Mouse (Mus musculus) urinary bladder, postnatal 4 days (tissue): ENCODE measurements around the gene Slc9b1.

Source experiments
- DNase-seq, 2 experiments: peaks; one replicate each; pipeline ENCODE4 v3.0.0; 2021 to 2022; ENCODE audit warnings: low spot score in 2 of 2

Gene Slc9b1

DNA sequence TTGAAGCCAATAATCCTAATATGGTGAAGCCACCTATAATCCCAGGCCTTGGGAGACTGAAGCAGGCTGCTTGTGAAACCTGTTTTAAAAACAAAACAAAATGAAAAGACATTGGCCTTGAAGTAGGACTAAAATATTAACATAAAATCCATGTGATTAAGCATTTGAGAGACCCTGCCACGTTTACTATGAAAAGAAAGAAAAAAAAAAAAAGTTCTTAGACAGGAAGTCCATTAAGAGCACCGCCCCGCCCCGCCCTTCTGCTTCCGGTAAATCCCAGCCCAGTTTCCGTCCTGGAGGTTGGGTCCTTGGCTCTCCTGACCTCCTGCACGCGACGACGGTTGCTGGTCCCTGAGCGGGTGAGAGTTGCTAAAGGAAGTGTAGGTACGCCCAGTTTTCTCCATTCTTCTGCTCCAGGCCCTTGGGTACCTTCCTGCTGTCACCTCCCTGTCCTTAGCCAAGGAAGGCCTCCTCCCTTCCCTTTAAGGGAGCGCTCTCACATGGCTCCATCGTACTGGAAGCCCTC is at the start of gene Slc9b1:
Gene Slc9b1 (plus strand): TSS at position 291 of the 526 bp plus-strand sequence.
- DNase-seq: no peak

DNA sequence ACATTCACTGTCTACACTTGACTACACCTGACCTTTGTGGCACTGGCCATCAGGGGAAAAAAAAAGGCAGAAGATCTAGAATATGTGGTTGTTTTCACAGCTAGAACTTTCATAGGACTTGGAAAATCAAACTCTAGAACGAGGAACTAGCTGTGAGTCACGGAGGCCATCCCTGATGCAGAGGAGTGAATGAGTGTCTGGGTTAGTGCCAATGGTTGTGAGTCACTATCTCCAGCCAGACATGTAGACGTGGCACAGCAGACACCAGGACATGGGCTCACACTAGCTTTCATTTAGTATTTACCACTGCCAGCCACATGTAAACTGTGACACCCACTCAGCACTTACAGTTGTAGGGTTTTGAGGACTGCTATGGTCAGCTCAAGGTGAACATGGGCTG is 49.3 kb upstream of the Slc9b1 start:
- DNase-seq: no peak

DNA sequence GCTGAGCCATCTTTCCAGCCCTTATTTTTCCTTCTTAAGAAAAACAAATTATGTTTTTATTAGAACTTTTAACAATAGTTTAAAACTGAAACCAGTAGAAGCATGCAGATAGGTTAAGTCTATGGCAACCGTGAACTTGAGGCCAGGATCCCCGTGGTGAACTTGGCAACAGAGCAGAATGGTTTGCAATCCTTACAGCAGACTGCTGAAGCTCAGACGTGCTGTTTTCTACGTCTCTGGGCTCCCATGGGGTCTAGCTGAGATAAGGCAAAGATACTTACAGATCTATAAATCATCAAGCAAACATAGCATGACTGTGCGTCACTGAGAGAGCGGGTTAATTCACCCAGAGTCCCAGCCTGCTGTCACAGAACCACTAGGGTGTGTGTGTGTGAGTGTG is 47.7 kb upstream of the Slc9b1 start:
- DNase-seq: no peak

DNA sequence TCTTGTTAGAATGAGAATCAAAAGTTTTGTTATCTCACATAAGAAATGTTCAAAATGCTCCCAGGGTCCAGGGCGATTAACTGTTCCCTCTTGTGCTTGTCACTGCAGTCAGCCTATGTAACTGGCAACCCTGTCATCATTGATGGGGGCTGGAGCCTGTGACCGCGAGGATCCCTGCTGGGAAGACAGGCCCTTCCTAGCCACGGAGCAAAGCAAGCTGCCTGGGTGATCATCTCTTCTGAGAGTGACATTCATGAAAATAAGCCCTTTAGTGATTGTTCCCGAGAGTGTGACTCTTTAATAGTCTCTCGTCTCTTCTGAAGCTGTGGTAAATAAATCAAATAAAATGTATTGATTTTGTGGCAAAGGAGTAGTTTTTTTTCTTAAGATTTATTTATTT is 43.8 kb upstream of the Slc9b1 start:
- no peak for DNase-seq

DNA sequence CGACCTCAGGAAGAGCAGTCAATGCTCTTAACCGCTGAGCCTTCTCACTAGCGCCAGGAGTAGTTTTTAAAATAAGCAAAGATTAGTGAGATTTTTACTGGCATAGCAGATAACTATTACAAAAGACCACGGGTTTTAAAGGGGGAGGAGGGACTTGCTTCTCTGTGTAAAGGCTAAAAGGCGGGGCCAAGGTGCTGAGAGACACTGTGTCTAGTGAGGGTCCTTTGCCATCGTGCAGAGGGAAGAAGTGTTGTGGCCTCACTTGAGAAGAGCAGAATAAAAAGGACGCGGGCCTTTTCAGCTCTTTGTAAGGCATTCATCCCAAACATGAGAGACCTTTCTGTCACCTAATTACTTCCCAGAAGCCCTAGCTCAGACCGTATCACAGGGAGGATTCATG is 43.3 kb upstream of the Slc9b1 start:
- DNase-seq: no peak

DNA sequence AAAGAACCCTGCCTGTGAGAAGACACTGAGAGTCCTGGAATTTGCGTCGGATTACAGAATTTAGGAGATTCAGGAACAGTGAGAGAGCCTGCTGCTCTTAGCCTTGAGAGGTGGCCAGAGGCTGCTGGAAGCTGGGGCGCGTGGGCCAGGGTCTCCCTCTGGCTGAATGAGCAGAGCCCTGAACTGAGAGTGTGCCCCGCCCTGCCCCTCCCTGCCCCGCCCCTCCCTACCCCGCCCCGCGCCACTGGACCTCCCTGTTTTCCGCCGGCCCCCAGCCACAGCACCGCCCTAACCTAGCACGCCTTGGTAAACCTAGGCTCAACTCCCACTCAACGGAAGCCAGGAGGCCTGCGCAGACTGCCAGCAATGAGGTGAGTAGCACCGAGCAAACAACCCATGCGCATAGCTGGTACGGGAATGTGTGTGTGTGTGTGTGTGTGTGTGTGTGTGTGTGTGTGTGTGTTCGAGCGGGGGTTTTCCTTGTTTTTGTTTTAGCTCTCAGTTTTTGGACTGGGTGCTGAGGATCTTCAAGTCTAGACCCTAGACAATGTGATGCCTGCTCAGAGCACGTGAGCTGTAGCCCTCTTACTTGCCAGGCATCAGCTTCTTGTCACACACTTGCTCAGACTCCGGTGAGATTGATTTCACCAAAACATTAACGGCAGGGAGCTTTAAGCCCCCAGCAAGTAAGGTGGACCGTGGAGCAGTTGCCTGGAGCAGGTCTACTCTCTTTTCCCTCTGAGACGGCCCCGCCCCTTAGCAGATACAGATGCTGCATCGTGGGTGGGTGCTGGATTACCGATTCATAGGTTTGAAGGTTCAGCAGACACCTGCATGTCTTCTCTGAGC is 40.2 kb upstream of the Slc9b1 start, which contains the start of gene Slc9b2:
Gene Slc9b2 (plus strand): TSS at position 290 of the 849 bp plus-strand sequence.
- peak in 1 of 2 experiments; percentile 19 for DNase-seq

DNA sequence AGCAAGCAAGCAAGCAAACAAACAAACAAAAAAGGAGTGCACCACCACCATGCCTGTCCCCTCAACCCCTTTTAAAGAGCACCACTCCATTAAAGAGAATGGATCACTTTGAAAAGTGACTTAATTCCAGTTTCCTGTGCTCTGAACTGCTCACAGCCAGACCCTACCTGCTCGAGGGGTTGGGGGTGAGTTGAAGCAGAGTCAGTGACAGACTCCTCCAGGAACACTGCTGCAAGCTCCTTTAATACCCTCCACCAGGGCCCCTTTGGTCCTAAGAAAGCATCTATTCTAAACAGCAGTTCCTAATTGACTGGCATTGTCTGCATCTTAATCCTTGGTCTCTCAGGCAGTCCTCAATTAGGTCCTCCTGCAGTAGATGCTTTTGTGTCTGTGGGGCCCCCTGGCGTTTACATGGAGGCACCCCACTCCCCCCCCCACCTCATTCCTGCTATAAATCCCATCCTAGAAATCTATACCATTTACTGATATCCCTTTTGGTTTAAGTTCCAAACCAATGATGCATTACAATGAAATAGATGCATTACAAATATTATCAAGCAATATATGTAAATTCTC is 34.8 kb upstream of the Slc9b1 start:
- no peak for DNase-seq

DNA sequence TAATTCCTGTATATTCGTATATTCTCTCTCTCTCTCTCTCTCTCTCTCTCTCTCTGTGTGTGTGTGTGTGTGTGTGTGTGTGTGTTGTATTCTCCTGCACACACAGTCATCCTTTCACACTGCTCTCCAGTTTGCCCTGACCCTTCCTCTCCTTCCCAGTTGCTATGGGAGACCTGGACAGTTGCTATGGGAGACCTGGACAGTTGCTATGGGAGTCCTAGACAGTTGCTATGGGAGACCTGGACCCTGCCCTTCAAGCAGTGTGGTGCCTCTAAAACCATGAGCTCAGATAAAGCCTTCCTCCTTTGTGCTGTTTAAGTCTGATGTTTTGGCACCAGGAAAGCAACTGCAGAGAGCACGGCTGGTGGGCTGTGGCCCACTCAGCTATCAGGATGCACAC is 34.1 kb upstream of the Slc9b1 start:
- no peak for DNase-seq

DNA sequence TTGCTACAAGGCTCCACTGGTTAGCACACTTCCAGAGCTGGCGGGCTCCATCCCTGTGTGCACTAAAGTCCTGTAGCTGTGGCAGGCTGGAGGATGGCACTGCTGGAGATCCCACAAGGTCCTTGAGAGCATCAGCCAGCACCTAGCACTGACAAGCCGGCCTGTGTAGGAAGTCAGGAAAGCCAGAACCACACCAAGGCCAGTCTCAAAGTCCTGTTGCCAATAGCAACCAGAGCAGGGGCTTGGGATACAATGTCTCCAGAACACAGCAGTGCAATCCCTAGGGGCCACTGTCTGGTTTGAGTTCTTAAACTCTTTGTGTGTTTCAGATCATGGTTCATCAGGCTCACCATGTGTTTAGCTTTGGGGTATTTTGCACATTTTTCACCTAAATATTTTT is 33.0 kb upstream of the Slc9b1 start:
- DNase-seq: no peak

DNA sequence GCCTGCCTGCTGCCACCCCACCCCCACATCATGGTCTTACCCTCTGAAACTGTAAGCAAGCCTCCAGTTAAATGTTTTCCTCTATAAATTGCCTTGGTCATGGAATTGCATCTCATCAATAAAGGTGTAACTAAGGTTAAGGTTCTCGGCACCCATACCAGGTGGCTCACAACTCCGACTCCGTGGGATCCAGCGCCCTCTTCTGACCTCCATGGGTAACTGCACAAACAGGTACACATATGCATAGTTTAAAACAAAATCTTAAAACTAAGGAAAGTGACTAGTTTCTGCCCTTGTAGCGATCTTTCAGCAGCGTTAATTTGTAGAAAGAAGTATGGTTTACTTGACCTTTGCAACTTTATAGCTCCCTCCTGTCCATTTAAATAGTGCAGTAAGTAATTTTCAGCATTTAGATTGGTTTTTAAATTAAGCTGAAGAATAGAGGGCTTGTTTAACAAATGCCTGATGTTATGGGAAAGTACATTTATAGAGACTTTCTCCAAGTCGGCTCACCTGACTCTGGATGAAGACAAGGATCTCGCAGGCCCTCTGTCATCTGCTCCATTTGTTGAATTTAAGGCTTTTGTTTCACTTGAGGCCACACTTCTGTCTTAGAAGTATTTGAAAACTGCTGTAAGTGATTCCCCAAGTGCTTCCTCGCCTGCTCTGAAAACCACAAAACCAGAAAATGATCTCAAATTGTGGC is 32.0 kb upstream of the Slc9b1 start:
- DNase-seq: no peak

DNA sequence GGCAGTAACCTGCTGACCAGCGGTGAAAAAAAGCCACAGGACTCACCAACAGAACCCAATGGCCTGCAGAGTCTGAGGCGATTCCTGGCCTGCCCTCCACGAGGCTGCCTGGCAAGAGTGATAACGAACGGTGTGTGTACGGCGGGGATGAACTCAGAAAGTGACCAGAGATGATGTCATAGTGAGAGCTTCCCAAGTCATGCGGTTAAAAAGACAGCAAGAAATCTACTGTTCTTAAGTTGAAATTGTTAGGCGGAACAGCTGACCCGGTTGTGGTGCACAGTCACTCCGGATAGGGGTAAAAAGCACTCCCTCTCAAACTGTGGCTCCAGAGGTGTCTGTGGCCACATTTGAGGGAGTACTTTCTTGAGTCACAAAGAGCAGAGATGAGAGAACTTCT is 29.5 kb upstream of the Slc9b1 start:
- DNase-seq: no peak

DNA sequence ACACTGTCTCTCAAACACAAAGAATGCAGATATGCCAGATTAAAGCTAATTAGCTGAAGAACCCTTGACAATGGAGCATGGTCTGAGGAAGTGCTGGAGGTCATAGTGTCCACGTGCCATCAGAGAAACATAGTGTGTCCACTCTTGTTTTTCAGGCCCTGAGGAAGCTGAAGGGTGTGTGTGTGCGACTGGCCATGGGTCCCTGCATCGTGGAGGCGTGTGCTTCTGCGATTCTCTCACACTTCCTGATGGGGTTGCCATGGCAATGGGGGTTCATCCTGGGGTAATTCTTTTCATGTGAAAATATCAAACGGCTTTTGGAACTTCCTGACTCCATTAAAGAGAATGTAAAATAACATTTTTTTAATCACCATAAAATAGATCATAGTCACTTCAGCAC is 23.5 kb upstream of the Slc9b1 start:
- DNase-seq: no peak

DNA sequence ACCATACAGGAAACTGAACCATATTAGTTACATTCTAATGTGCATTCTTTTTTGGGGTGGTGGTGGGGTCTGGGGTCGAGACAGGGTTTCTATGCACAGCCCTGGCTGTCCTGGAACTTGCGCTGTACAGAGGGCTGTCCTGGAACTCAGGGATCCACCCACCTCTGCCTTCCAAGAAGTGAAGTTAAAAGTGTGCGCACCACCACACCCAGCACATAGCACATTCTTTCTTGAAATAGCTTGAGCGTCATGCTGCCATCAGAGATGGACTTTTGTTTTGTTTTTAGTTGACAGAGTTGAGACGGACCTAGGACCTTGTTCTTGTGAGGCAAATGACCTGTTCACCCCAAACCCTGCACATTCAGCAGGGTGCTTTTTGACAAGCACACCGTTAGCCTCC is 20.7 kb upstream of the Slc9b1 start:
- DNase-seq: no peak

DNA sequence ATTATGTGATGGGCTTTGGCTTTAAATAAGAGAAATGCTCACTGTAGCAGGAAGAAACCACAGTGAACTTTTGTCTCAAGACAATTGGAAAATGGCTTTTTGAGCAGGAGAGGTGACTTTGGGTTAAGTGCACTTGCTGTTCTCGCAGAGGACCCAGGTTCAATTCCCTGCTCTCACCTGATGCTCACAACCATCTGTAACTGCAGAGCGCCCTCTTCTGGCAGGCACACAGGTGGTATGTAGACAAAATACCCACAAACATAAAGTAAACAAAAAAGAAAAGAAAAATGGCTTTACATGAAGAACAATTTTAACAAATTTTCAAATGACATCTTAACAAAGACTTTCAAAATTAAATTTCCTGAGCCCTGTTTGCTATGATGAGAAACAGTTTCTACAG is 20.2 kb upstream of the Slc9b1 start:
- DNase-seq: no peak

DNA sequence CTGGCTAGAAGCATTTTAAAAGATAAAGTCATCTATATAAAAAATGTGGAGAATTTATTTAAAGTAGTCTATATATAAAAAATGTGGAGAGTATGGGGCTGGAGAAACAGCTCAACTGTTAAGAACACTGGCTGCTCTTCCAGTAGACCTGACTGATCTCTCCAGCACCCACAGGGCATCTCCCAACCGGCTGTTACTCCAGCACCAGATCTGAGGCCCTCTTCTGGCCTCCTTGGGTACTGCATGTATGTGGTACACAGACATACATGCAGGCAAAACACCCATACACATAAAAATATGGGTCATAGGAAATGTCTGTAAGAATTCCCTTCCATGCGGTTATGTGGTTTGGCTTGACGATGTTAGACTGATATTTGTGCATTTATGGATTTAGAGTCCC is 19.3 kb upstream of the Slc9b1 start:
- peak in 1 of 2 experiments; percentile 66 for DNase-seq

DNA sequence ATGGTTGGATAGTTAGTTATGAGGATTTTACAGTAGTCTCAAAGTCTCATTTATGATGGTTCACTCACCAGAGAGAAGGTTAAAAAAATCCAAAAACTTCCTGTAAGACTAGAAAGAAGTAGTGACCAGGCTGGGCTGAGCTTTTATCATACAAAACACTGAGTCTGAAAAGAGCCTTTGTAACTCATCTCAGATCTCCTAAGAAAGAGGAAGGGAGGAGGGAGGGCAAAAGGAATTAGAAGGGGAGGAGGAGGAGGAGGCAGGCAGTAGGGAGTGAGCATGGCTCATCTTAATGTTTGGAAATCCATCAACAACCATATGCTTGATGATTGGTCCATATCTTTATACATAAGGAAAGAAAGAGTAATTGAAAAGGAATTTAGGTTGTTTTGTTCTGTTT is 15.1 kb upstream of the Slc9b1 start:
- no peak for DNase-seq

DNA sequence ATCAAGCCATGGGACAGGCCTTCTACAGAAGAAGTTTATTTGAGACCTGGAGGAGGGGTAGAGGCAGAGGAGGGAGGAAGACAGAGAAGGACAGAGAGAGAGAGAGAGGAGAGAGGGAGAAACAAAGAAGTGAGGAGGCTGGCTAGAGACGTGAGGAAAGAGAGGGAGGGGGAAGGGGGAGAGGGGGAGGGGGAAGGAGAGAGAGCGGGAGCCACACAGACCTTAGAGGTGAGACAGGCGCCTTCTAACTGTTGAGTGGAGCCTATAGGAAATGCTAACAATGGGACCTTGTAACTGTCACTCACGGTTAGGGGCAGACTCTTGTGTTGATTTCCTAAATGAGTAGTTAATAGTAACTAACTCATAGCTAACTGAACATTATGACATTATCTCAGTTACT is 14.1 kb upstream of the Slc9b1 start:
- DNase-seq: no peak

DNA sequence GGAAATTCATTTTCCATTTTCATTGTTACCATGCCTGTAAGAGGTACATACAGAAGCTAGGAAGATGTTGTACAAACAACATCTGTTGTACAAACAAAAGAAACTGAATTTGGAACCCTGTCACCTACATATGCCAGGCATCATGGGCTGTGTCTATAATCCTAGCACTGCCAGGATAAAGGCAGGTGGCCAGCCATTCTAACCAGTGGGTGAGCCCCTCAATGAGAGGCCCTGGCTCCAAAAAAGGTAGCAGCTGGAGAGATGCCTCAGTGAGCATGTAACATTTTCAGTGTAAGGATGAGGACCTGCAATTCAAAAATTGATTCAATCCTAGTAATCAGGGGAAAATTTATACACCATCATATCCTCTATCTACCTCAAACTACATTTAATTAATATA is 1.2 kb downstream of the Slc9b1 start:
- no peak for DNase-seq

DNA sequence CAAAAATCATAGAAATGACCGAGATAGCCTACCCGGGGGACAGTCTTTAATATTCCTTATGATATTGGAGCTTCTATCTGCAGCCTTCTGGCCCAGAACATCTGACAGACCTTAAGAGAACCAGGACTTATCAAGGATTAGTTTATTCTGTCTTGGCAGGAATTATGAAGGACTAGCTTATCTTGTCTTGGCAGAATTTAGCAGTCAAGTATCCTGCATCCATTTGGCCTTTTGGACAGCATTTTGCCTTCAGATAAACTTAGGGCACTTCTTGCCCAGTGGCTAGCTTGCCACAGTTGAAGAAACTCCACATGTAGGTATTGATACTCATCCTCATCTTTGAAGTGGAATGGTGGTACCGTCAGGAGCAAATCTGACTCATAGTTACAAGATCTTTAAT is 4.0 kb downstream of the Slc9b1 start:
- no peak for DNase-seq

DNA sequence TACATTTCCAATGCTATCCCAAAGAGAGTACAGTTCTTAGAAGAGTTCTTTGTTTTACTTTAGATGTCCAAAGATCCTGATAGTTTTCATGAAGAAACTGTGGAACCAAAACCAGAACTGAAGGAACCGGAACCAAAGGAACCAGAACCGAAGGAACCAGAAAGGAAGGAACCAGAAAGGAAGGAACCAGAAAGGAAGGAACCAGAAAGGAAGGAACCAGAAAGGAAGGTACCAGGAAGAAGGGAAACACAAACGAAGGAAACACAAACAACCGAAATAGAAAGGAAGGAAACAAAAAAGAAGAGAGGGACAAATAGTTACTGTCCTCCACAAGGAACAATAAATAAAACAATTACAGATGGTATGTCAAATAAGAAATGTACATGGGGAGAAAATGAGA is 9.6 kb downstream of the Slc9b1 start:
- DNase-seq: no peak

DNA sequence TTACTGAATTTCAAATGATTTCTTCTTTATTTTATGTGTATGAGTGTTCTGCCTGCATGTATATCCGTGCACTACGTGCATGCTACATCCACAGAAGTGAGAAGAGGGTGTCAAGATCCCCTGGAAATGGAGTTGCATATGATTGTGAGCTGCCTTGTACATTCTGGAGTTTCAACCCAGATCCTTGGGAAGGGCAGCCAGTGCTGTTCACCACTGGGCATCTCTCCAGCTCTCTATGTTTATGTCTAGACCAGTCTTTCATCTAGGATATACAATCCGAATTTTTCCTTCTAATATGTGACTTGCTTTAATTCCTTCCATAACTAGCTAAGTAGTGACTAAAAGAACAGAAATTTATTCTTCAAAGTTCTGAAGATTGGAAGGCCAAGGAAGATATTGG is 28.0 kb downstream of the Slc9b1 start:
- DNase-seq: no peak

DNA sequence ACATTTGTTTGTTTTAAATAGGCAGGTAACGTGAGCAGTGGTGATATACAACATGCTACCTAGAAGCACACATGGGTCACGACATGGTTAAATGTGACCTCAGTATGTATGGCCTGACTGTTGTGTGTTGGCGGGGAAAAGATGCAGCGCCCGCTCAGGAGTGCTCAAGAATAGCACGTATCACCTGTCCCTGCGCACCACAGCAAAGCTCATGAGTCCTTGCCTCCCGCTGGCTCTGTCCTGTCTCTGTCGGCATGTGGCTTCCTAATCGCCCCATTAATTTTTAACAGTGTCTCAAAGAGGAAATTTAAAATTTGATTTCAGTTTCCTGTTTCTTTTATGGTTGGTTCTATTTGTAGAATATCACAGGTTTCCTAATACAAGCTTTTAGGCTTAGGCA is 29.6 kb downstream of the Slc9b1 start:
- DNase-seq: no peak

DNA sequence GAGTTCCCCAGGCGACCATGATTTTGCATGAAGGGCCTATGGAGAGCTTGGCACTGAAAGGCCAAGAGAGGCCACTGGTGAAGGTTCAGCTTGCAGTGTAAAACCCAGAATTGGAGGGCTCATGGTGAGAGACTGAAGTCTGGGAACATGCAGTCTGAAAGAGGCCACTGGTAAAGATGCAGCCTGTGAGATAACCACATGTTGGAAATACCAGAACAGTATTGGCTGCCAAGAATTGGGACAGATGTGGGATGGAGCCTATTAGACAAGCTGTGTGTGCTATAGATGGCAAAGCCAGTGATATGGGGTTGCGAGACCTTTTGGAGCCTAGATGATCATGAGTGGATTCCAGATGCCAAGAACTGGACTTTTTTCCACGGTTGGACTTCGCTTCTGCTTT is 32.0 kb downstream of the Slc9b1 start:
- DNase-seq: no peak
